Mouse (Mus musculus): Measurements from ENCODE around the gene Slx4ip.
"Not testable (repeated sequence)": the region's sequence is repeated elsewhere in the genome, so short reads cannot be mapped to it uniquely, and the experiment has no call there.

Gene Slx4ip

GRCm38 (mm10) chr2:136891068-136891950 is at the start of gene Slx4ip, which contains the start of the genes AL731706.1 and Mkks:
Gene Slx4ip (plus strand): TSS chr2:136891218.
Gene AL731706.1 (minus strand): TSS chr2:136891389.
Gene Mkks (minus strand): TSS chr2:136891389.
- peak; percentile 99 for DNase-seq

DNA sequence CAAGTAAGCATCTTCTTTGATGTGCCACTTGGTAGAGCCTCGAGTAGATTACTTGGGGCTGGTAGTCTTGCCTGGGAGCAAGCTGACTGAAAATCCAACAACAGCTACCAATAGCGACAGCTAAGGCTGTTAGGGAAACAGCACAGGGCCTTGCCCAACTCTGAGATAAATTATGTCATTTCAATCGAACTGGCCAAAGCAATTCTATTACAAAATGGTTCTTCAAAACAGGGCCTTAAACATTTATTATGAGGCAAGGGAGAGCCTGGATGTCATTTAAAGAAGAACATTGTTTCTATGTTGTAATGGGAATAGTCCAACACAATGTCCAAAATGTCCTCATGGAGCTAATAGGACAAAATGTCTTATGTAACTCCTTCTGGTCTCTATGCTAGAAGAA is 40.7 kb upstream of the Slx4ip start:
- DNase-seq: no peak

- no peak for DNase-seq
These were observed 36.3 kb upstream of the Slx4ip start for GRCm38 (mm10) chr2:136854543-136855388.

DNA sequence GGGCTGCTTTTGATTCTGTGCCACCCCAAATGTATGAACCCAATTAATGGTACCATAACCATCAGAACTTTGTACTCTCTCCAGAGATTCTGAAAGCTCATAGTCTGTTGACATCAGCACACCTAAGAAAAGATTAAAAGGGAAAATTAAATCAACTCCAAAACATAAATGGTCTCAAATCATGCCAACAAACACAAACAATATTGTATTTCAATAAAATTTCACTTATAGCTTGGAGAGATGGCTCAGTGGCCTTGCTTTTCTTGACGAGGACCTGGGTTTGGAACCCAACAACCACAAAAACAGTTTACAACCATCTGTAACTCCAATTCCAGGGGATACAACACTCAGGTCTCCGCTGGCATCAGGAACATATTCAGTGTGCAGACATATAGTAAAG is 5.4 kb upstream of the Slx4ip start, which contains the start of gene AL731706.2:
Gene AL731706.2 (minus strand): TSS at position 101 of the 400 bp plus-strand sequence.
- no peak for DNase-seq

DNA sequence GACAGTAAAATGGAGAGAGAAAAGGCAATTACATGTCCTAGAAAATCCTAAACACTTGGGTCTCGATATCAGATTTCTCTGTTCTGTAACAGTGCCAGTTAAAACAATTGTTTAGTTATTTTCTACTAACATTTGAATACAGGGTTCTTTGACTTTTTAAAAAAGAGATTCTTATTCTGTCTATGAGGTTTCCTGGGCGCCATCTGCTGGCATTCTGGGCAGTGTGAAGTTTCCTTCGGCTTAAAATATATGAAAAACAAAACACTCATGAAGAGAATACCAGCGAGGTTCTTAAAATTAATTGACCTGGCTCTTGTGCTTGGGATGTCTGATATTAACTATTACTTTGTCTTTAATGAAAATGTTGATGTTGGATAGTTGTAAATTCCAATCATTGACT is 4.2 kb upstream of the Slx4ip start:
- DNase-seq: peak; percentile 11 to 62

GRCm38 (mm10) chr2:136890716-136891067 is 326 bp upstream of the Slx4ip start:
- not testable (repeated sequence) for DNase-seq

DNA sequence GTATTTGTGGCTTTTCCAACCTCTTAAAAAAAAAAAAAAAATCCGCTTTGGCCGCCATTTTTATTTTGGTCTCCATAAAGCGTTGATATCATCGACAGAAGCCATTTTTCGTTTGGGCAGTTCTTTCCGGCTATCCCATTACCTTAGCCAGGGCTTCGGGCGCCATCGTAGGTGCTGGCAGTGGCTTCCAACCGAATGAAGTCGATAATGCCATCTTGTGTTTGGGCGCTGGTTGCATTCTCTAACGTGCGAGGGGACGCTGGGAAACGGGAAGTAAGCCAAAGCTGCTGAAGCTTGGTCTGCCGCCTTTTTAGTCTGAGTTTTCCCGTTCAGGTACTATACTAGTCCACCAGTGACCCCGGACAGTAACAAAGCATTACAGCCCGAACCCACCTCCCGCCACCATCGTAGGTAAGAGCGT is 943 bp downstream of the Slx4ip start:
- peak; percentile 95 to 98 for DNase-seq

DNA sequence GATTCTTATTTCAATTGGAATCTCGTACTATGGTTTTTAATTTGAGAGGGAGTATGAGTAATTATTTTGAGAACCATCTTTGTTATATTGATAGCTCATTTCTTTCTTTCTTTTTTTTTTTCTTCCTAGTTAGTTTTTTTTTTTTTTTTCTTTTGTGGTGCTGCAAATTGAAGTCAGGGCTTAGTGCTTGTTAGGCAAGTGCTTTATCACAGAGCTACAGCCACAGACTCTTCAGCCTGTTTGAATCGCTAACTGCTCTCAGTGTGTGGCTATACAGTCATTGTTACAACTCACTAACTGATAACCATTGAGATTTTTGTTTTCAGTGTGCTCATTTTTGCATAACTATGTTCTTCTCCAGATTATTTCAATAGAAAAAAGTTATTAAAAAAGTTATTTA is 3.5 kb downstream of the Slx4ip start:
- DNase-seq: no peak

- no peak for DNase-seq
These were observed 5.1 kb downstream of the Slx4ip start for GRCm38 (mm10) chr2:136896131-136896530.

- DNase-seq: no peak
These were observed 17.6 kb downstream of the Slx4ip start for GRCm38 (mm10) chr2:136908596-136908995.

DNA sequence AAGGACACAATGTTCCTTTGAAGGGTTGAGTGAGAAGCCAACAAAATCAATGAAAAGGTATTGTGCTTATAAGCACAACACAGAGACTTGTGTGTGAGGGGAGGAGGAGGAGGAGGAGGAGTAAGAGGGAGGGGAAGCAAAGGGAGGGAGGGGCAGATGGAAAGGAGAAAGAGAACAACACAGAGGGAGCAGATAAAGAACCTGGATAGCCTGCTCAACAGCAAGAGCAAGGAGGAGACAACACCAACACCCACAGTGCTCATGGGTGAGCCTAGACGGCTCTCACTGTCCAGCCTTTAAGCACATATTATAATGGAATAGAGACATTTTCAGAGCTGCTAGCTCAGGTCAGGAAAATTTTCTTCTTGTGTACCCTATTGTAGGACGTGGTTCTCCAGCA is 18.3 kb downstream of the Slx4ip start:
- DNase-seq: no peak

DNA sequence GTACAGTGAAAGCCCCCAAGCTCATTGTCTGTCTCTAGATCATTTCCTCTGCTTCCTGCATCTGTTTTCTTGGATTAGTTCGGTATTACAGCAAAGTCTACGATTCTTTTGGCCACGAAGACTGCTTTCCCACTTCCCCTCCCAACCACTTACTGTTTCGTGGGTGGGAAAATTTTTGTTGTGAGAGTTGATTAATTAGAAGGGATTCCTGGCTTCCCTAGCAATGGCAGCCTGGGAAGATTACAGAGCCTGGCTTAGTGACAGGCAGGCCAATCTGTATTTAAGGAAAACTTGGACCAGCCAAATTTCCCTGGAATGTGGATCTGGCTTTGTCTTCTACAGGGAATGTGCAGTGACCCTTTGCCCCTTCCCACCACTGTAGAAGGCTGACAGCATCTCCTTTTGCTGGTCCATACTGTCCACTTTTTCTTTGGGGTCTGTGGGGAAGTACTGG is 21.0 kb downstream of the Slx4ip start:
- peak in 1 of 2 experiments; percentile 19 for DNase-seq

DNA sequence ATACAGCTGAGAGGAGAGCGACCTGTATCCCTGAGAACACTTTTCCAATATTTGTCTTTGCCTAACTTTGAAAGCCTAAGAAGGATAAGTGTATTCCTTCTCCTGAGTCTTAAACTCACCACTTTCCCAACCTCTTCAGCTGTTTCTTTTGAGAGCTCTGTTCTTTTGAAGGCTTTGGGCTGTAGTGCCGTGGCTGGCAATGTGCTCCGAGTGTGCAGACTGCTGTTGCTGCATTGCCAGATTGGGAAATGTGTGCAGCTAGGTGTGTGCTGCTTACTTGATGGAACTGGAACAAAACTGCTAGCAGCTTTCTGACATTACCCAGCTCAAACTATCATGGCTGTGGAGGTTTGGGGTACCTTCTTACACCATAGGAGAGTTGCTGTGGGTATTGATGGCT is 22.0 kb downstream of the Slx4ip start:
- DNase-seq: no peak

- DNase-seq: no peak
These were observed 23.4 kb downstream of the Slx4ip start for GRCm38 (mm10) chr2:136914334-136914902.

DNA sequence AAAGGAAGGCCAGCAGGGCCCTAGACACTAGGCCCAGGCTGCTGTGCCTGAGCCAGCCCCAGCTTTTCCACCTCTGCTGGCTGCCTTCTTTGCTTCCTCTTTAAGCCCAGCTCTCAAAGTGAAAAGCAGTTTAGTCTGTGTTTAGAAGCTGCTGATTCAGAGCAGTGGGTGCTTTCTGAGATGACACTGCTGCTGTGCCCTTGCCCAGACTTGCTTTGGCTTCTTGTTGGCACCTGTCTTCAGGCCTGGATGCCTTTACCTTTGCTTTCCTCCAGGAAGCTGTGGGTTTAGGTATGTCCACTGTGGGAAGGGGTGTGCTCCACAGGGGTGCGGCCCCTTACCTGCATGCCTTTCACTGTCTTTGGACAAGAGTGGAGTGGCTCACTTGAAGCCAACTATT is 28.4 kb downstream of the Slx4ip start:
- DNase-seq: no peak

DNA sequence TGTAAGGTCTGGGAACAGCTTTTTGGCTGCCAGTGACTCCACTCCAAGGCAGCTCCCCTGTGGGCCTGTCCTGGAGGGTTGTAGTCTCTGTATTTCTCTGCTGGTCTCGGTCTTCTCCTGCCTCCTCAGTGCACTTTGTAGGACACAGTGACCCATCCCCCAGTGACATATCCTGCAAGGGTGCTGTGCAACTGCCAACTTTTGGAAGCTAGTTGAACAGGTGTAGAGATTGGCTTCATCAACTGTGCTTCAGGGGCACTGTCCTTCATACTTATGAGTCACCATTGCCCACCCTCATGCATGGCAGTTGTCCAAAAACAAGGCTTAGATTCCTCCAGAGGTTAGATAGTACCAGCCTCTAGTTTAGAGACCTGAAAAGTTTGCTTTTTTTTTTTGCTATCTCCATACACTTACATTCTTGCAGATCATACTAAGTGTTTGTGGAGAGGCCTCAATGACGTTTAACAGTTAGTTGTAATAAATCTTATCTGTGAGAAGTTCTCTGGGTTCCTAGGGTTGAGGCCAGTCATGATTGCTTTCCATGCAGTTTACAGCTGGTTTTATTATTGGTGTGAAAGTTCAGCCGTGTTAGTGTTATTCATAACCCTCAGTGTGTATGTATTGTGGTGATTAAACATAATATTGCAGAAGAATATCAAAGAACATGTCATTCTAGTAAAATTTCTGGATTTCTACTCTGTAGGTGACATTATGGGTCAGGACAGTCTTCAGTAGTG is 29.4 kb downstream of the Slx4ip start:
- no peak for DNase-seq

- peak; percentile 3 to 7 for DNase-seq
These were observed 30.0 kb downstream of the Slx4ip start for GRCm38 (mm10) chr2:136921003-136921408.

GRCm38 (mm10) chr2:136936391-136937288 is 45.6 kb downstream of the Slx4ip start:
- DNase-seq: no peak

DNA sequence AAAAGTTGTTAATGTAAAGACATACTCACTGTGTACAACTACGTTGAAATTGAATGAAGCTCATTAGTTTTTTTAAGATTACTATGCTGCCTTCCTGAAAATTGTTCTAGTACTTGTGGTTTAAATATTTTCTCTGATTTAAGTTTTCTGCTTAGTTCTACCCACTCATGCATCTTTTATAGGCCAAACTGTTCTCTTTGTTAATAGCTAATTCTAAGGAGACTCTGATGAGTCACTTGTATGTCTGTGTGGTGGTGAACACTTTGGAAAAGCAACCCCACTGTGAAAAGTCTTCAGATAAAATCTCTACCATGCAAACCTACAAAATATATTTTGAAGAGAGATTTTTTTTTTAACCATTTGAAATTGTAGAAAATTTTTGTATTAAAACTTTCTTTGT is 47.2 kb downstream of the Slx4ip start:
- DNase-seq: no peak

- no peak for DNase-seq
These were observed 55.3 kb downstream of the Slx4ip start for GRCm38 (mm10) chr2:136946297-136946696.

- no peak for DNase-seq
These were observed 56.5 kb downstream of the Slx4ip start for GRCm38 (mm10) chr2:136947500-136947899.

Measured in kidney, postnatal 36 days (tissue).